Mouse (Mus musculus) adrenal gland, adult 18-20 months (tissue): Measurements from ENCODE around the gene C2cd2. TPM values are rescaled to one million over a fixed set of nuclear protein-coding genes. Genes with fewer than 3 reads are reported as not detected.
A peak's percentile ranks its signal among the peaks of the same experiment; 100 is the strongest.
"Not testable (repeated sequence)": the region's sequence is repeated elsewhere in the genome, so short reads cannot be mapped to it uniquely, and the experiment has no call there.

Source experiments
- DNase-seq, 2 experiments: peaks; one replicate each; pipeline ENCODE4 v3.0.0; 2021 to 2022; ENCODE audit warnings: low spot score in 2 of 2
- total RNA-seq, 2 experiments: library from RNA; stranded (reverse); gene quantifications; 1 replicate in 1 of 2; 2 replicates in 1 of 2; pipeline ENCODE4 v1.2.3; 2021

The C2cd2 gene
- total RNA-seq, 2 experiments from 2014 or later, result 27.8 to 29.2 TPM

DNA sequence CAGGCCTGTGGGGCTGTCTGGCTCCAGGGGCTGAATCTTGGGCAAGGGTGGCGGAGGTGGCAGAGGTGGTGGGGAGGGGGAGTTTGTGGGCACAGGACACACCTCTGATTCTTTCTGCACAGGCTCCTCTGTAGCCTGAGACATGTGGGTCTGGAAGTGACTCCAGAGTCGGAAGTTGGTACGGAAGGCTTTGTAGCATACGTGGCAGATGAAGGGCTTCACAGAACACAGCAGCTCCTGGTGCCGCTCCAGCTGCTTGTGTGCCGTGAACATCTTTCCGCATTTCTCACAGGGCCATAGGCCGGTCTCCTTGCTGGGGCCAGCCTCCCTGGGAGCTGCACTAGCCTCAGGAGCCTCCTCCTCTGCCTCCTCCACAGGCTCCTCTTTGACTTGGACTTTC lies 12.3 kb downstream of the C2cd2 start:
- no peak for DNase-seq

DNA sequence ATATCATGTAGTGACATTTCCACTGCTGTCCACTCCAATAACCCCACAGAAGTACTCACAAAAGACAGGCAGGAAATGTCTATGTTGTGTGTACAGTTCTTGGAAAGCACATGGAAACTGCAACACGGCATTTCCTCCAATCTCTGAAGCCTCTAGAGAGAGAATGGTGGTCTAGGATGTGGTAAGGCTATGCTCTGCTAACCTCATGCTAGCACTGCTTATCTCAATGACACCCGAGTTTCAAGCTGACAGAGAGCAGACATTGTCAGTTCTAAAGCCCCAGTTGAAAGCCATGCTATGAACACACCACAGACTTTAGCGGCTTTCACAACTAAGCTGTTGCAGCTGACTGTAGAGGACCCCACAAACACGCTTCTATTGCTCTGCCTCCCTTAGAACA lies 13.6 kb downstream of the C2cd2 start:
- no peak for DNase-seq

DNA sequence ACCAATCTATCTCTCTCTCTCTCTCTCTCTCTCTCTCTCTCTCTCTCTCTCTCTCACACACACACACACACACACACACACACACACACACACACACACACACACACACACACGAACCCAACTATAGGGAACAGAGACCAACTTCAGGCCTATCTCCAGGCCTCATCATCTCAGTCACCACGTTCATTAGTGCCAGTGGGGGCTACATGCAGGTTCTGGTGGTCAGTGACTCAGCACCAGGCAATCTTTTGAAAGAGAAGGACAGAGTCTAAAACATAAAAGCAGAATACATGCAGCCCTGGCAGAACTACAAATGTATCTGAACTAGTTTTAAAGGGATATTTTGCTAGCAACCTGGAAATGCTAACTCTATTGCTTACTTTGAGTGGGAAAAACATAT lies 15.4 kb downstream of the C2cd2 start:
- not testable (repeated sequence) for DNase-seq

DNA sequence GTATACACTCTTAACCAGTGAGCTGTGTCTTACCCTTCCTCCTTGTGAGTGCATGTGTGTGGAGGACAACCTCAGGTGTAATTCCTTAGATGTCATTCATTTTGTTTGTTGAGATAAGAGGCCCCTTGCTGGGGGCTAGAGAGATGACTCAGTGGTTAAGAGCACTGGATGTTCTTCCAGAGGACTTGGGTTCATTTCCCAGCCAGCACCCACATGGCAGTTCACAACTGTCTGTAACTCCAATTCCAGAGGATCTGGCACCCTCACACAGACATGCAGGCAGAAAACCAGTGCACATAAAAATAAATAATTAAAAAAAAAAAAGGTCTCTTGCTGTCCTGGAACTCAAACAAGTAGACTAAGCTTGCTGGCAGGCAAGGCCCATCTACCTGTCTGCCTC lies 20.6 kb downstream of the C2cd2 start:
- DNase-seq, result no peak

DNA sequence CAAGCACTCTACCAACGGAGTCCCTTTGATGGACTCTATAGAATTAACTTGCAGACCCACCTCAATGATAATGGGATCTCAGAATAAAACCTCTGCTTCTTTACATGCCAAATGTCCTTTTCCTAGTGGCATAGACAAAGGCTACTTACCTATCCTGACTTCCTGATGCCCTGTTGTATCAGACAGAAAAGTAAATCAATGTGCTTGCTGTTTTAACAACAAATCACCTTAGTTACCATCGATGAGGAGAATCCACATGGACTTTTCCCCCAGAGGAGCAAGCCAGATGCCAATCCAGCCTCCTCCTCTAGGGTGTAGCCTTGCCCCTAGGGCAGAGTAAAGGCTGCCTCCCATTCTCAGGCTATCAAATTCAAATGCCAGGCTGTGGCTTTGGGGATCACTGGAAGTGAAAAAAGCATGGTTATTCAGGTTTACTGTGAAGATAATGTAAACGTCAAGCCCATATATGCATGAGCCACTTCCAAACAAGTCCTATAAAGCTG lies 21.9 kb downstream of the C2cd2 start:
- DNase-seq, result no peak

DNA sequence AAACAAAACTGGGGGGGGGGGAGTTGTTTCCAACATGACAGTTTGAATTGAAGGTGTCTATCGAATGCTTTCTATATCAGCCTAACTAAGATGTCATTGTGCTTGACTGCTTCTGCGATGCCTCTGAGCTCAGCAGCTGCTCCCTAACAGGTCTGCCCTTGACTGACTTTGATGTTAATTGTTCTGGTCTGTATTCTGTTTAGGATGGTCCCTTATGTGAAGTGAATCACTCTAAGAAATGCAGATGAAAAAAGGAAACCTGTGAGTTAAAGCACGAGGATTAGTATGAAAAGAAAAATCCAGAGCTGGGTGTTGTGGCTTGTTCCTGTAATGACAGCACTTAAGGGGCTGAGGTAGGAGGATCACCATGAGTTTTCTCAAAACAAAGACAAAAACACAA lies 26.6 kb downstream of the C2cd2 start:
- DNase-seq, result no peak

DNA sequence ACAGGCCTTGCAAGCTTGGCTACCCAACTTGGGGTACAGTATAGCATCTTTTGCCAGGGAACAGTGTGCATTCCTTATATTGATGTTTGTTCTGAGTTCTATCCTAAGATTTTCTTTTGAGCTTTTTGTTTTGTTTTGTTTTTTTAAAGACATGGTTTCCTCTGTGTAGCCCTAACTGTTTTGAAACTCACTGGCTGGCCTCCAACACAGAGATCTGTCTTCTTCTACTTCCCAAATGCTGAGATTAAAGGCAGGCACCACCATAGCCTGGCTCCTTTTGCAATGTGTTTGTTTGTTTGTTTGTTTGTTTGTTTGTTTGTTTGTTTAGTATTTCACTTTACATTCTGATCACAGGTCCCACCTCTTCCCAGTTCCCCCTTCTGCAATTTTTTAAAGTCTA lies 32.2 kb downstream of the C2cd2 start:
- DNase-seq, result no peak

DNA sequence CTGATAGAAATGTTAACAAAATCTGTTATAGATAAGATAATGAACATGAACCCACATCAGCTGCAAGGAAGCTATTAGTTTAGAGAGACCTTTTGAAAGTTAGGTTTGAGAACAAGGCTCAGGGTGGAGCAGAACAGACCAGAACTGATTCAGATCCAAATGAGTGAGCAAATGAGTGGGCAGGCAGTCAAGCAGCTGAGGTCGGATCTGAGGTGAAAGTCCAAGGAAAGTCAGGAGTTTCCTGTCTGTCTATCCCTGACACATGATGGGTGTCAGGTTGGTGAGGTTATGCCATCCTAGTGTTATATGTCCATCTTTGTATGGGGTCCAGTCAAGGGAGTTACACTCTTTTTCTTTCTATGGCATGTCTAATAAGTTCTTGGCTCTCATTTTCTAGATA lies 32.9 kb downstream of the C2cd2 start:
- DNase-seq, result no peak

DNA sequence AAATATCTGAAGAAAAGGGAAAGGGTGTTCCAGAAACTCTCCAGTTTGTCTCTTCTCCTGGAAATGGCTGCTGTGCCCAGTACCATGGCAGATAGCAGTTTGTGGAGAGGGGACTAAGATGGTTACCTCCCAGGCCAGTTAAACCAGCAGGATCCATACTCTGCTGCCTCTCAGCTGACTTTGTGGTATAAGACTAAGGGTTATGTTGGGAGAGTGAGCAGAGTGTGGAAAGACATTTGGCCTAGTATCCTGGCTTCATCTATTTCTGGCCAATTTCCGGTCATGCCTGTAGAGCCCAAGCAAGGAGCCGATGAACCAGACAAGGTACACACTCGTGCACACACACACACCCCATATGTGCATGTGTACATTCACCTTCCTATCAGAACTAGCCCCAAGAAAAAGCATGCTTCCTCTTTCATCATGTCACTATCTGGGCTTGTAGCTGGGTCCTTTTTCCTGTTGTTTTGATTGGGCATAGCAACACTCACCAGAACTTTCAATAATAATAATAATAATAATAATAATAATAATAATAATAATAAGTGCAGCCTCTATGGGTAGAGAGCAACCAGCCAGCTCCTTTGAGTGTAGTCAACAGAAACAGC lies 35.0 kb downstream of the C2cd2 start:
- DNase-seq, result no peak

DNA sequence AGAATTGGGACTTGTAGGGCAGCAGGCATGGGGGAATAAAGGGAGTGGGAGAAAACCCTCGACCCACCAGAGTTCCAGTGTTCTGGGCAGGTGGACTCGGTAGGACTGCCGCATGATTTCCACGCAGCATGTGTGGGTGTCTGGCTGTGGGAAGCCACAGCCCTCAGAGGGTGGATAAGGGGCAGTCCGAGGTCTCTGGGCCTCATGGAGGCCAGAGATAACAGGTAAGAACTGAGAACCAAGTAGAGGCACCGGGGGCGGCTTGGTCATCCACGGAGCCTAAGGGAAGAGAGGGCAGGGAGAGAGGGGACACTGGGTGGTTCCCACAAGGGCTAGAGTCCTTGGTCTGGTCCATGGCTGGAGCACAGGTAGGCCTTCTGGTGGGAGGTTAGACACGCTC lies 36.0 kb downstream of the C2cd2 start:
- no peak for DNase-seq

DNA sequence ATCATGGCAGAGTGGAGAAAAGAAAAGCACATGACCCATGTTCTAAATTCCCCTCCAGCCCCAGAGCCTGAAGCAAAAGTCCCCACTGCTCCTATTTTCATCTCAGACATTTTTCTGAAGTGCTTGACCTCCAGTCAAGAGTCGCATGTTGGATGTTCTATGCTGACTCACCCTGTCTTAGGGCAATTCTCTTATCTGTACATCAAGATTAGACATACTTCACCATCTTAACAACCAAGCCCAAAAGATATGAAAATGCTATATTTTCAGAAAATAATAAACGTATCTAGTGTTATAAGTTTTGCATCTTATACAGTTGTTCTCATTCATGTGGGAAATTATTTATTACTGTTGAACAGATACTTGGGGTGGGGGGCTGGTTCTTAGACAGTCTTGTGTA lies 36.6 kb downstream of the C2cd2 start:
- no peak for DNase-seq

DNA sequence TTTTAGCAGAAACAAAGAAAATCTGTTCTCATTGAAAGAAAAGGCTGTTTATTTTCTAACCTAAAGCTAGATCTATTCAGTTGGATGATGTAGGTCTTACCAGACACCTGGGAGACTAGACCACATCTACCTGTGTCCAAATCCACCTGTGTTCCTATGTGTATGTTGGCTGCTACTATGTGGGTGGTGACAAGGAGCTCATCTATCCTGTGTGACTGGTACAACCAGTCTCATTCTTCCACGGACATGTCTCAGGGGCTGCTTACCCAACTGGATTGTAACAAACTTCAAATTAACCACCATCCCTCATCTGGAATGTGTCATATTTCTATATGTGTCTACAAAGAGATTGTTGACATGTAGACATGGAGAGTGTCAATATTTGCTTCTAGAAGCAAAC lies 38.7 kb downstream of the C2cd2 start:
- no peak for DNase-seq

DNA sequence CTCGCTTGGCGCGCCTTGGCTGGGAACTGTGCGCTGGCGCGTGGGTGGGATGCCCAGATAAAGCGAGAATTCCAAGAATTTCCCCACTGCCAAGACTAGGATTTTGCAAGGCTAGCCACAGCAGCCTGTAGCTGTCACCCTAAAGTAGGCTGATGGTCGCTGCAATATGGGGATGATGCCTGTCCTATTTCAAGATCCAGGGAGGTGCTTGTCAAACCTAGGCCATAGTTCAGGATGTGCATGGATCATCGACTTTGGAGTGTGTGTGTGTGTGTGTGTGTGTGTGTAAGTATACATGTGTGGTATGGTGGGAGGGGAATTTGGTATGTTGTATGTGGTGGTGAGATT lies 39.6 kb downstream of the C2cd2 start:
- no peak for DNase-seq

DNA sequence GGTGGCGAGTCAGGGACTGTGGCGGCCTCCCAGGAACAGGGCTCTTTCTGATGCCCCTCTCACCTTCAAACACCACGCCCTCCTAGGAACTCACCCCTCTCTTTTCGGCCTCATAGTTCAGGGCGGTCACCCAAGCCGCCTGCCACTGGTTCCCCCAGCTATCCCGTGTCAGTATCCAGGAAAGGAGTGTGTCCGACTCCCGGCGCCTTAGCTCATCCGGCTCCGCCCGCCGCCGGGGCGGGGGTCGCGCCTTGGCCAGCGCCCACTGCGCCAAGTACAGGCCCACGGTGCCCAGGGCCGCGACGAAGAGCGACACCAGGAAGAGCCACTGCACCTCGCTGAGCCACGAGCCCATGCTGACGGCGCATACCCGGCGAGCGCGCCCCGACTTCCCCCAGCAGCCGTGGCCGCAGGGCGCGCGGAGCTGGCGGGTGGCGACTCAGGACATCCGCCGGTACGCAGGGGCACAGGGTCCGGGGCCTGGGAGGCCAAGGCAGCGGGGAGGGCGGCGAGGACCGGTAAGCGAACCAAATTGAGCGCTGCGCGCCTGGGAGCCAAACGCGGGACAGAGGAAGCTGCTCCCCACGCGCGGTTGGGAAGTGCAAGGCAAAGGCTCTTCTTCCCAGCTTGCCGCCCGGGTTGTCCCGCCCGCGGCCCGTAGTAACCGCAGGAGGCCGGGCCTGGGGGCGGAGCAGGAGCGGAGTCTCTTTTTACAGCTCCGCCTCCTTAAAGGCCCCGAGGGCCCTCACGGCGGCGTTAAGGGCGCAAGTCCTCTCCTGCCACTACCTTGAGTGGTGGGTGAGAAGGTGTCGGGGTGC lies 40.2 kb downstream of the C2cd2 start:
- DNase-seq, result peak; percentile 90 to 94

DNA sequence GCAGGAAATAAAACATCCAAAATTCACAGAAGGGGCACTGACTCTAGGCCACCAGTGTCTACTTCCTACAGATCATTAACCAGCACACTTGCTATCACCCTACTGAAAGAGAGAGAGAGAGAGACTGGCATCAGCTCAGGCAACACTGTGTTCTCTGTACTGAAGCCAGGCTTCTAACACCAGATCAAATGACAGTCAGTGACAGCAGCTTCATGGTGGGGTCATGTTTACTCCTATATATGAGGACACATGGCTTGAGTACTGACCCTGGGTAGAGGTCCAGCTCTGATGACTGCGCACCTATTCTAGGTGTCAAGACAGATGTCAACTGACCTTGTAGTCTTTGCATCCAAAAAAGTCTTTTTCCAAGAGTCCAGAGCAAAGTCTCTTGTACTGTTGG lies 41.8 kb downstream of the C2cd2 start:
- DNase-seq, result no peak

DNA sequence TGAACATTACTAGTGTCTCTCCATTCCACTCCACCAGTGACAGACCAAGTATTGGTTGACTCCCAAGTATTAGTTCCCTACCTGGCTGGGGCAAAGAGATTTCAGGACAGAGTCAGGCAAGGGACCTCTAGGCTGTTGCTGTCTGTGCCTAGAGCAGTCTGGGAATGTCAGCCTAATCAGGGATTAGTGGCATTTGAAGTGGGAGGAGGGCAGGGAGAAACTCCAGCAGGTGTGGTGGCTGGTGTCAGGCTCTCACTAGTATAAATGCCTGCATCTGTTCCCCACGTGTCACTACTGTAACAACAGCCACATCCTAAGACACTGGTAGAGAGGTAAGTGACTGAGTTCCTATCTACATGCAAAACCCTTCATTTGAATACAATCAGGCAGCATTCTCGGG lies 42.6 kb downstream of the C2cd2 start:
- DNase-seq, result no peak

DNA sequence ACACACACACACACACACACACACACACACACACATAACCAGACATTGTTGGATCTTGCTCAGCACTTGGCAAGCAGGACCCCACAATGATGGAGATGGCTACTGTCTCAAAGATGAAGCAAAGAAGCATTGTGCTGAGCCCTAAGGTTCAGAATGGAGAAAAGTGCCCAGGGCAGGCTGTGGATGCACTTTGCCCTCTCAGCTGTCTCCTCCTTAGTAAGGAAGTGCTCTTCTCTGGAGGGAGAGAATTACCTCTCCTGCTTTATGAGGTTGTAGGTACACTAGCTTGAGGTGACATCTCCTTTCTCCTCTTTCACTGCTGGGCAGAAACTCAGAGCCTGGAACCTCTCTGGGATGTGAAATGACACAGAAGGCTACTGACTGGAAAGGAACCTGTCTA lies 49.5 kb downstream of the C2cd2 start:
- DNase-seq, result no peak

DNA sequence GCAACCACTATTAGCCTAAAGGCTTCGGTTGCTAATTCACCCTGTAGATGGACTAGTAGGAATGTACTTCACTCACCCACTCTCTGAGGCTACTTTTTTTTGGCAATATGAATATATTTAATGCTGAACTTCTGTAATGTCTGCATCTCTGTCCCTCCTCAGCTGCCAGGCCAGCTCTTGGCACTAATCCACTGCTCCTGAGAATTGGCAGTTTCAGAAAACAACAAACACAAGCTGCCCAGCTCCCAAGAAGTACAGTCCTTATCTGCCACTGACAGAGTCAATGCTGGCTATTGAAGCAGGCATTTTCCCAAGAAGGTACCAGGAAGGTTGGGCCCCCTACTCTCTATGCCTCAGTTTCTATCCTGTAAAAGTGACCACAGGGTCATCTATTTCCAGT lies 53.0 kb downstream of the C2cd2 start:
- DNase-seq, result no peak

DNA sequence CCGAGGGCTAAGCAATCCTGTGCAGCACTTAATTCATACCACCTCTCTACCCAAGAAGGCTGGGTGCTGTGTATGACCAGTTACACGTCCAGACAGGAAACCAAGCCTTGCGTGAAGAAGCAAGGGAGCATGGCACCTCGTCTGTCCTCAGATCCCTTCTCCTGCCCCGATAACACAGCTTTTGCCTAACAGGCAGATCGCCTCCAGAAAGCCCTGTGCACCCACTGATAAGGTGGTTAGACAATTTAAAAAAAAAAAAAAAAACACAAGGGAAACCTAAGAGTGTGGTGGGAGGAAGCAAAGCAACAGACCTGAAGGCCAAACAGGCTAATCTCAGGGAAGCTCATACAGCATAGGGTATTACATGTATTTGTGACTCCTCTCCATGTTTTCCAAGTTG lies 54.9 kb downstream of the C2cd2 start:
- no peak for DNase-seq

DNA sequence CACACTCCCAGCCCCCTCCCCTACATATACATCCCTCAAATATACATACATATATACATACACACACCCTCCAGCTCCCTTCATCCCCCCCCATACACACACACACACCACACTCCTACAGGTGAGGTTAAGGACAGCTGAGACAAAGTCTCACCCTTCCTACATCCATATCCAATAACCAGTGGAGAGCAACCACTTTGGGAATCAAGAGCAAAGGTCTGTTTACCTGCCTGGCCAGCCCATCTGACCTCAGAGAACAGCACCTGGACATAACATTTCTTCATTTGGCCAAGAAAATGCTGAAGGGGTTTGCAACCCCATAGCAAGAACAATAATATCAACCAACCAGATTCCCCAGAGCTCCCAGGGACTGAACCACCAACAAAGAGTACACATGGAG lies 56.1 kb downstream of the C2cd2 start:
- DNase-seq, result no peak

DNA sequence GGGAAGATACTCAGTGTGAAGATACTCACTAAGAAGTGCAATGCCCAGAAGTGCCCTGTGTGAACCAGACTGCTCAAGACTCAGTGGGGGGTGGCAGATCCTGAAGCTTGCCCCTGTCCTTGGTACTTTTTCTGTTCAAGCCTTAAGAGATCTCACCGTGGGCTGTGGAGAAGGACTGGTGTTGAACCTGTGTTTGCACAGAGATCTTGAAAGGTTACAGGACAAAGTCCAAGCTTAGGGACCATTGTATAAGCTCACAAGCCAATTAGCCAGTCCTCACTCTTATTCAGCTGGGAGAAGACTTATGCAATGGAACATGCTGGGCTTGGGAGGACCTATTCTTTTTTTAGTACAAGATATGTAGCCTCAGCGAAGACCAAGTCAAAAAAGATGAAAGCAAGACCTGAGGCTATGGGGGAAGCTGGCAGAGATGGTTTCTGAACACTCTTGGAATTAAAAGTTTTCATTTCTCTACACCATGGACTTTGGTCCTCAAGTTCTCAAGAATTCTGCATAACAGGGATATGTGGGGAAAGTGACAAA lies 56.9 kb downstream of the C2cd2 start:
- DNase-seq, result no peak

DNA sequence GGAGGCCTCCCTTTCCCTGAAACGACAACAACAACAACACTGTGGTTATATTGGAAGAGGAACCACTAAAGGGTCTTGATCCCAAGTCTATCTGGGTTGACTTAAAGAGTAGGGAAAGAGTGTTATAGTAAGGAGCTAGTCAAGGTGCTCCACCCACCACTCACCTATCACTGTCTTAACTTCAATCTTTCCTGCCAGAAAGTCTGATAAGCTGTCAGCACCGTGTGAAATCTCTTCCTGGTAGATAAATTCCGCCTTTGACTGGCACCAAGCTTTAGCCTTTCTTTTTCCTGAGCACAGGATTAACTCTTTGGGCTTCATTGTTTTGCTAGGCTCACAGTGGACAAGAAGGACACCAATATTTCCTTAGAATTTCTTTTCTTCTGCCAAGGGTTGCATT lies 58.4 kb downstream of the C2cd2 start:
- no peak for DNase-seq
